Mouse (Mus musculus): ENCODE measurements at regions not wholly inside any gene's neighbourhood (a gene's known extent, or its start where the extent isn't known, plus 50 kb on each side); places are given as distances from the start of the nearest gene placed in this dataset.

- ATAC-seq (ENCODE audit: insufficient number of reproducible peaks, insufficient read depth, low FRiP score, low TSS enrichment, low read depth), result no peak
- H3K4me3 ChIP-seq, result no peak overlapping the region
- peaks cover 15% of the 10 kb centered on the region; the same call in 1 of the 2 replicates for H3K4me1 ChIP-seq
- H3K9ac ChIP-seq, result no peak overlapping the region
- H3K9me3 ChIP-seq, result no peaks in the 10 kb centered on the region
- no peaks in the 10 kb centered on the region for H3K27me3 ChIP-seq
- H3K27ac ChIP-seq, result 0 out of 2 replicates have a peak overlapping the region, but pooled peaks have one; percentile 40
- 86% methylated on average over 5 of the region's 5 CpGs for WGBS
- no peaks in the 10 kb centered on the region for H3K36me3 ChIP-seq
- H3K4me2 ChIP-seq, result no peak overlapping the region
Observed at GRCm38 (mm10) chr10:96685991-96686601, 69.3 kb downstream of the Btg1 start.

- Histone ChIP-seq H3K4me3 (no peak overlapping the region), H3K4me2 (no peak overlapping the region), H3K4me1 (peaks cover 15% of the 10 kb centered on the region; the same call in 1 of the 2 replicates), H3K9ac (no peak overlapping the region), H3K27ac (peak overlapping the region; percentile 41; the same call in 1 of the 2 replicates), H3K9me3 (no peaks in the 10 kb centered on the region), H3K36me3 (no peaks in the 10 kb centered on the region), H3K27me3 (no peaks in the 10 kb centered on the region)
- 59% methylated on average over 6 of the region's 6 CpGs for WGBS
- ATAC-seq (ENCODE audit: insufficient number of reproducible peaks, insufficient read depth, low FRiP score, low TSS enrichment, low read depth), result 0 out of 2 replicates have a peak, but pooled peaks have one; percentile 52
Observed at GRCm38 (mm10) chr10:96686659-96687440, 70.0 kb downstream of the Btg1 start.

GRCm38 (mm10) chr10:96687441-96687772 is 70.6 kb downstream of the Btg1 start:
- Histone ChIP-seq H3K9me3 (no peaks in the 10 kb centered on the region), H3K4me2 (no peak overlapping the region), H3K4me1 (peaks cover 15% of the 10 kb centered on the region; the same call in 1 of the 2 replicates), H3K9ac (no peak overlapping the region), H3K27me3 (no peaks in the 10 kb centered on the region), H3K4me3 (no peak overlapping the region), H3K36me3 (no peaks in the 10 kb centered on the region), H3K27ac (peak overlapping the region; percentile 41; the same call in 1 of the 2 replicates)
- no peak for ATAC-seq (ENCODE audit: insufficient number of reproducible peaks, insufficient read depth, low FRiP score, low TSS enrichment, low read depth)
- WGBS, result 88% methylated on average over 1 of the region's 1 CpGs

- Histone ChIP-seq H3K27me3 (no peaks in the 10 kb centered on the region), H3K36me3 (no peaks in the 10 kb centered on the region), H3K4me3 (no peak overlapping the region), H3K27ac (no peak overlapping the region), H3K9ac (no peak overlapping the region), H3K4me2 (no peak overlapping the region), H3K9me3 (no peaks in the 10 kb centered on the region), H3K4me1 (peaks cover 20% of the 10 kb centered on the region)
- no peak for ATAC-seq (ENCODE audit: insufficient number of reproducible peaks, insufficient read depth, low FRiP score, low TSS enrichment, low read depth)
- WGBS, result 78% methylated on average over 11 of the region's 11 CpGs
Observed at GRCm38 (mm10) chr10:96689976-96690867, 73.4 kb downstream of the Btg1 start.

- no peak overlapping the region for H3K27ac ChIP-seq
- no peak overlapping the region for H3K4me2 ChIP-seq
Observed at GRCm38 (mm10) chr10:96690868-96691302, 74.1 kb downstream of the Btg1 start.

GRCm38 (mm10) chr10:96691319-96691870 is 74.6 kb downstream of the Btg1 start:
- 89% methylated on average over 6 of the region's 6 CpGs for WGBS
- no peak overlapping the region for H3K4me3 ChIP-seq

More at GRCm38 (mm10) chr10:96690868-96691302, 74.1 kb downstream of the Btg1 start:
- Histone ChIP-seq H3K4me3 (no peak overlapping the region), H3K27me3 (no peaks in the 10 kb centered on the region), H3K4me1 (peaks cover 20% of the 10 kb centered on the region), H3K9ac (no peak overlapping the region), H3K36me3 (no peaks in the 10 kb centered on the region), H3K9me3 (no peaks in the 10 kb centered on the region)
- ATAC-seq (ENCODE audit: insufficient number of reproducible peaks, insufficient read depth, low FRiP score, low TSS enrichment, low read depth), result no peak
- WGBS, result 60% methylated on average over 2 of the region's 2 CpGs

GRCm38 (mm10) chr10:96692821-96693220 is 76.0 kb downstream of the Btg1 start:
- Histone ChIP-seq H3K9ac (no peak overlapping the region), H3K4me1 (peaks cover 13% of the 10 kb centered on the region), H3K27me3 (no peaks in the 10 kb centered on the region), H3K4me3 (no peak overlapping the region), H3K27ac (no peak overlapping the region), H3K9me3 (no peaks in the 10 kb centered on the region), H3K36me3 (no peaks in the 10 kb centered on the region), H3K4me2 (no peak overlapping the region)
- WGBS, result 77% methylated on average over 7 of the region's 7 CpGs
- ATAC-seq (ENCODE audit: insufficient number of reproducible peaks, insufficient read depth, low FRiP score, low TSS enrichment, low read depth), result no peak

More at GRCm38 (mm10) chr10:96691319-96691870, 74.6 kb downstream of the Btg1 start:
- Histone ChIP-seq H3K27me3 (no peaks in the 10 kb centered on the region), H3K9ac (no peak overlapping the region), H3K4me1 (peaks cover 16% of the 10 kb centered on the region), H3K27ac (no peak overlapping the region), H3K36me3 (no peaks in the 10 kb centered on the region), H3K4me2 (no peak overlapping the region), H3K9me3 (no peaks in the 10 kb centered on the region)
- ATAC-seq (ENCODE audit: insufficient number of reproducible peaks, insufficient read depth, low FRiP score, low TSS enrichment, low read depth), result no peak

- 69% methylated on average over 6 of the region's 6 CpGs for WGBS
- H3K36me3 ChIP-seq, result no peaks in the 10 kb centered on the region
- no peak overlapping the region for H3K4me2 ChIP-seq
- no peaks in the 10 kb centered on the region for H3K9me3 ChIP-seq
- no peak for ATAC-seq (ENCODE audit: insufficient number of reproducible peaks, insufficient read depth, low FRiP score, low TSS enrichment, low read depth)
- no peak overlapping the region for H3K9ac ChIP-seq
- no peak overlapping the region for H3K27ac ChIP-seq
- H3K27me3 ChIP-seq, result no peaks in the 10 kb centered on the region
- H3K4me1 ChIP-seq, result peaks cover 13% of the 10 kb centered on the region
- H3K4me3 ChIP-seq, result no peak overlapping the region
Observed at GRCm38 (mm10) chr10:96693766-96694165, 77.0 kb downstream of the Btg1 start.

- no peak overlapping the region for H3K9ac ChIP-seq
- H3K9me3 ChIP-seq, result no peaks in the 10 kb centered on the region
- WGBS, result 96% methylated on average over 7 of the region's 7 CpGs
- H3K4me1 ChIP-seq, result peaks cover 5% of the 10 kb centered on the region; the same call in 1 of the 2 replicates
- no peak overlapping the region for H3K27ac ChIP-seq
- no peaks in the 10 kb centered on the region for H3K27me3 ChIP-seq
- ATAC-seq (ENCODE audit: insufficient number of reproducible peaks, insufficient read depth, low FRiP score, low TSS enrichment, low read depth), result no peak
- H3K36me3 ChIP-seq, result no peaks in the 10 kb centered on the region
- no peak overlapping the region for H3K4me3 ChIP-seq
- H3K4me2 ChIP-seq, result no peak overlapping the region
Observed at GRCm38 (mm10) chr10:96696571-96696970, 79.8 kb downstream of the Btg1 start.

- ATAC-seq (ENCODE audit: insufficient number of reproducible peaks, insufficient read depth, low FRiP score, low TSS enrichment, low read depth), result no peak
- peaks cover 5% of the 10 kb centered on the region; the same call in 1 of the 2 replicates for H3K4me1 ChIP-seq
- no peak overlapping the region for H3K4me3 ChIP-seq
- H3K27me3 ChIP-seq, result no peaks in the 10 kb centered on the region
- H3K27ac ChIP-seq, result no peak overlapping the region; the same call in 1 of the 2 replicates
- H3K4me2 ChIP-seq, result no peak overlapping the region
- H3K36me3 ChIP-seq, result no peaks in the 10 kb centered on the region
- no peaks in the 10 kb centered on the region for H3K9me3 ChIP-seq
- 76% methylated on average over 3 of the region's 3 CpGs for WGBS
- H3K9ac ChIP-seq, result no peak overlapping the region
Observed at GRCm38 (mm10) chr10:96697781-96698180, 81.0 kb downstream of the Btg1 start.

- ATAC-seq (ENCODE audit: insufficient number of reproducible peaks, insufficient read depth, low FRiP score, low TSS enrichment, low read depth), result no peak
- Histone ChIP-seq H3K4me3 (no peak overlapping the region), H3K36me3 (no peaks in the 10 kb centered on the region), H3K9me3 (no peaks in the 10 kb centered on the region), H3K9ac (no peak overlapping the region), H3K27me3 (no peaks in the 10 kb centered on the region), H3K4me1 (no peaks in the 10 kb centered on the region), H3K4me2 (no peak overlapping the region), H3K27ac (no peak overlapping the region)
- WGBS, result 91% methylated on average over 4 of the region's 4 CpGs
Observed at GRCm38 (mm10) chr10:96706656-96707055, 89.8 kb downstream of the Btg1 start.

Data from embryonic facial prominence, embryonic 13.5 days (tissue).